Mouse (Mus musculus): Measurements from ENCODE around the gene Smad6.

Gene Smad6
- long read RNA-seq, experiment 1, result 0 reads
- long read RNA-seq, experiment 2, partial matches to known transcripts, result 1 of 4 reads
- long read RNA-seq, experiment 2, other reads (novel, unspliced or antisense), result 1 of 4 reads

GRCm38 (mm10) chr9:64021853-64022561 is at the start of gene Smad6:
Gene Smad6, minus strand, starts transcription at chr9:64022059.
- intact Hi-C loops (cut with DNase I), result loop anchor here (2.0 to 5.0 kb wide), 2 partner anchors 63 to 105 kb away; no protein-coding TSS in a partner anchor

GRCm38 (mm10) chr9:64070674-64071073 is 48.8 kb upstream of the Smad6 start:
- intact Hi-C loops (cut with DNase I), result no loop called here

DNA sequence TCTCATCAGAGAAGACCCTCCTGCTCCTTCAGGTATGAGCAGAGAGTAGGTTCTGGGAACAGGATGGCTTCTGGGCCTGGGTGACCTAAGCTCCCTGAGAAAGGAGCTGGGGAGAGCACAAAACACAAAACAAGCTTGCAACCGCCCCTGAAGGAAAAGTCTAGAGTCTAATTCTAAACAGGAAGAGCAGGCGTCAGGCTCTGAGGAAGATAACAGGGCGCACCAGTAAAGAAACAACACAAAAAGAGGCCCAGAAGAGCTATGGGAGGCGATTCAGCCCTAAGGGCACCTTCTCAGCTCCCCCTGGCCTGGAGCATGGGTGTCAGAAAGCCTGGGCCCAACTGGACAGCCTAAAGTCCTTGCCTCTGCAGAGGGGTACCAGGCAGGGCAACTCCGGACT is 47.3 kb upstream of the Smad6 start:
- intact Hi-C loops (cut with DNase I), result no loop called here

DNA sequence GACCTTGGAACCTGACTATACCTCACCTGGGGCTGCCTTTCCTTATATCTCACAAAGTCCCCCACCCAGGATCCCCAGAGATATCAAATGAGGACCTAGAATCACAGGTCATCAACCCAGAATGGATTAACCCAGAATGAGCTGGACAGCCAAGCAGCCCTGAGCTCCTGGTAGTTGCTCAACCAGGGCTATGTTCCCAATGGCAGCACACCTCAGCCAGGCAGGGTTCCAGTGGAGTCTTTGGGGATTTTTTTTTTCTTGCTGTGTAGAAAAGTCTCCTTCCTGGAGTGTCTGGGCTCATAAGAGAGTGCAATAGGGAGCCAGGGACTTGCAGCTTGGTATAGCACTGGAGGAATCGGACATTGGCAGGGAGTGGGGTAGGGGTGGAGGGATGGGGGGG is 46.7 kb upstream of the Smad6 start:
- intact Hi-C loops (cut with DNase I), result no loop called here

- intact Hi-C loops (cut with DNase I), result no loop called here
Observed at GRCm38 (mm10) chr9:64067787-64068186, 45.9 kb upstream of the Smad6 start.

DNA sequence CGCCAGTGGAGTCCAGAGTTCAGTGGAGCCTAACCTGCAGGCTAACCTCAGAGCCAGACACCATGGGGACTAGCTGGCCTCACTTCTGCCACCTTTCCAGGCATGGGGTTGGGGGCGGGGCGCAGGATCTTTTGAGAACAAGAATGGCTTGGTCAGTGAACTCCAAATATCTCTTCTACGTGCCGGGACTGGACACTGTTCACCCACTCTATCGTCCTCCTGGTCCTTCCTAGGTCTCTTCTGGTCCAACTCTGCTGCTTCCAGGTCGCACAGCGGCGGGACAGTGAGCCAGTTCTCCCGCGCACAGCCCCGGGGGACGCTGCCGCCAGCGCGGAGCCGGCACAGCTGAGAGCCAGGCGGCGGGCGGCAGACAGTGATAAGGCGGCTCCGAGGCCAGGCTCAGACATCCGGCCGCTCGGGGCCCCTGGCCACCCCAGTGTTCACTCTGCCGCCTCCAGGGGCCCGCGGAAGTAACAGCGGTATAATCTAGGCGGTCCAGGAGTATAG is 38.2 kb upstream of the Smad6 start:
- intact Hi-C loops (cut with DNase I), result no loop called here

GRCm38 (mm10) chr9:64057903-64058650 is 36.2 kb upstream of the Smad6 start:
- intact Hi-C loops (cut with DNase I), result no loop called here

GRCm38 (mm10) chr9:64055162-64055561 is 33.3 kb upstream of the Smad6 start:
- intact Hi-C loops (cut with DNase I), result no loop called here

- intact Hi-C loops (cut with DNase I), result no loop called here
Observed at GRCm38 (mm10) chr9:64053786-64054185, 31.9 kb upstream of the Smad6 start.

- intact Hi-C loops (cut with DNase I), result no loop called here
Observed at GRCm38 (mm10) chr9:64051241-64051640, 29.4 kb upstream of the Smad6 start.

DNA sequence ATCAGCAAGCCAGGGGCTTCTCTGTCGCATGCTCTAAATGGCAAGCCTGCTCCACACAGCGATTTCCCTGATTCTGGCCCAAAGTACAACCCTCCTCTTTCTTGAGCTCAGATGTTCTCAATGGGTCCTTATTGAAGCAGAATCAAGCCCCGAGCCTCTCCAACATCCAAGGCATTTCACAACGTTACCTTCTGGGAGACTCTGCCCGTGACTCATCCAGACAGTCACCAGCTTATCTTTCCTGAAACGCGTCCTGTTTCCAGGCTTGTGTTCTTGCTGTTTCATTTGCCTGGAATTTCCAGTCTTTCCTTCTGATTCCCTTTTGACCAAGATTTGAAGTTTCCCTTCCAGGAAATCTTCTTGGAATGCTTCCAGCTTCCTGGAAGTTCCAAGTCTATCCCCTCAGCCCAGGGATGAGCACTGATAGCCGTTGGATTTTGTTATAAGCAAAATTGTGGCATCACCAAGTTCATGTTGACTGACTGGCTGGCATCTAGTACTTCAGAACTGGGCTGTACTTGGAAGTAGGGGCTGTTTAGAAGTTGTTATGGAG is 28.7 kb upstream of the Smad6 start:
- intact Hi-C loops (cut with DNase I), result no loop called here

DNA sequence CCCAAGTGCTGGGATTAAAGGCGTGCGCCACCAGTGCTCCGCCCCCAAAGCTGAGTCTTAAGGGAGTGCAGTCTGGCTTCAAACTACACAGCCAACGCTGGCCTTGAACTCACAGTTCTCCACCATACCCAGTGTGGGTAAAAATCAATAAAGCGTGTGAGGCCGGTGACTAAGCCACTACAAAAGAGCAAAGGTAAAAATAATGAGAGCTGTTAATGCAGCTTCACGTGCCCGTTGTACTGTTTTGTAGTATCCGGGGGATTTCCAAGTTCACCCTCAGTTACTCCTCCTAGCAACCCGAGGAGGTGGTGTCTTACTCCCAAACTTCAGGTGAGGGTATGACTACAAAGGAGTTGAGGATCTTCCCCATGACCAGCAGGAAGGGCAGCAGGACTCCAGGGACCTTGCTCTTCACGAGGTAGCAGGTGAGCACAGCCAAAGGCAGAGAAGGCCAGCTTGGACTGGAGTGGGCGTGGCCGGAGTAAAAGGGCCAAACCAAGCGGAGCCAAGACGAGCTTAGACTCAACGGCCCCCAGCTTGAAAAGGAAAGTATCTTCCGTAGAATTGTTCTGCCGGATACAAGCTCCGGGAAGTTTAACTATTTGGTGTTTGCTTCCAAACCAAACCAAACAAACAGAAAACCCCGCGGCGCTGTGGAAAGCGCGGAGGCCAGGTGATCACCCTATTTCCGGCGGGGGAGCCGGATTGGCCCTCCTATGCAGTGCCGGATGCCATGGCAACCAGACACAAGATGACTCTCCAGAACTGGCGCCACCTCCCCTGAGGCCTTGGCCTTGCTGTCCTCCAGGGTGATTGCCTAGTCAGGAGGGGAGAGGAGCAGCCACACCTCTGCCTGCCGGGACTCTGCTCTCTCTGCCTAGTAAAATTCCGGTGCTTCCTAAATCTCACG is 27.9 kb upstream of the Smad6 start:
- intact Hi-C loops (cut with DNase I), result no loop called here

- intact Hi-C loops (cut with DNase I), result no loop called here
Observed at GRCm38 (mm10) chr9:64045117-64045890, 23.4 kb upstream of the Smad6 start.

DNA sequence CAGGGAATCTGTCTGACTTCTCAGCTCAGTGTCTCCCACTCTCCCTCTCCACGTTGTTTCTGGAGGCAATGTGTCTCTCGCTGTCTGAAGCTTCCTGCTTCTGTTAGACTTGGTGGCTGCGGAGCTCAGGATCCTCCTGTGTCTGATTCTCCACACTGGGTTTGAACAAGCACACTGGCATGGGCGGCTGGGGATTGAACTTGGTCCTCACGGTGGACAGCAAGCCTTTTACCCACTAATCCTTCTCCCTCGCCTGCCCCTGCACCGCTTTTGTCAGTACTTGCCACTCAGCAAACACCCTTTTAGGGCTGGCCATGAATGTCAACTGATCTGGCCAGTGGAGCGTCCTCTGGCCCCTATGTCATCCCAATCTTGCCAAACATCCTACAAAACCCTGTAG is 22.5 kb upstream of the Smad6 start:
- intact Hi-C loops (cut with DNase I), result no loop called here

- intact Hi-C loops (cut with DNase I), result no loop called here
Observed at GRCm38 (mm10) chr9:64042911-64043310, 21.1 kb upstream of the Smad6 start.

DNA sequence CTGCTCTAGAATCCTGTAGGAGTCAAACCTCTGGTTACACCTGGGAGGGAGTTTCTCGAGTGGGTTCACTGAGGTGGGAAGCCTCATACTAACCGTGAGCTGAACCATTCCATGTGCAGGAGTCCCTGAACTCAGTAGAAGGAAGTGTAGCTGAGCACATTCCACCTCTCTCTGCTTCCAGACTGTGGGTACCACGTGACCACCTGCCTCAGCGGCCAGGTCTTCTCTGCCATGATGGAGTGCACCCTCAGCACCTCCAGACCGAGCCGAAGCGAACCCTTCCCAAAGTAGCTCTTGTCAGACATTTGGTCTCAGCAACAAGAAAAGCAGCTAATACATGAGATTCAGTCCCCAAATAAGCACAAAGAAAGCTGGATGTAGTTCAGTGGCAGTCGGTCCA is 20.4 kb upstream of the Smad6 start:
- intact Hi-C loops (cut with DNase I), result no loop called here

GRCm38 (mm10) chr9:64029908-64030631 is 8.2 kb upstream of the Smad6 start:
- intact Hi-C loops (cut with DNase I), result no loop called here

- intact Hi-C loops (cut with DNase I), result loop anchor here (2.0 kb wide), 1 partner anchor 61 kb away; no protein-coding TSS in a partner anchor
Observed at GRCm38 (mm10) chr9:64025565-64025964, 3.7 kb upstream of the Smad6 start.

GRCm38 (mm10) chr9:64024976-64025375 is 3.1 kb upstream of the Smad6 start:
- intact Hi-C loops (cut with DNase I), result loop anchor here (2.0 to 5.0 kb wide), 2 partner anchors 62 to 108 kb away; no protein-coding TSS in a partner anchor

Data from adrenal gland (tissue).